Mouse (Mus musculus): ENCODE data around the gene Spef1. TPM values are rescaled to one million over a fixed set of nuclear protein-coding genes. Genes with fewer than 3 reads are reported as not detected.

Spef1 gene
- polyA plus RNA-seq, 1 experiment from 2014 or later, result 1.1 TPM

DNA sequence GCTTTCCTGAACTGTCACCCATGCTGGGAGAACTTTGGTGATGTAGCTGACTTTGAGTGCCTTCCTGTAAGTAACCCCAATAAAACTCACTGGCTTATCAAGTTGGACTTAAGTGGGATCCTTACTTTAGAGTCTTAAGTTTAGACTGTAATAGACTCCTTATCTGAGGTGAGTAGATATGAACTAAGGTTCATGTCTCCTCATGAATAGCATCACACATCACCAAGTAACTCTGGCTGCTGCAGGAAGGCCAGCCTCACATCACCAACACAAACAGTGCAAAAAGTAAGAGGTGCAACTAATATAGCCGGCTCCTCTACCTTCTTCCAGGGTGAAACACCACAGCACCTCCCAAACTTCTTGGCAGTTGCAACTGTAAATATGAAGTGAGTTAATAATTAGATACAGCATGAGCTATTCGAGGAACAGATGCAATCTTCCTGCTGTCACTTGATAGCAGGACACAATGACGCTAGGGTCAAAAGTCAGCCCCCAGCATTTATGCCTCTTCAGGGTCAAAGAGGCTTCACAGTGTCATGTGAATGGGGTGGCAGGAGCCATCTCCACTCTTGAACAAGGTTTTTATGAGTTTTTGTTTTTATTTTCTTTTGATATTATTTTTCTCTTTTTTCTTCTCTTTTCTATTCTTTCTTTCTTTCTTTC, 34.9 kb upstream of the Spef1 start:
- H3K4me1 ChIP-seq, result peaks cover 73% of the 10 kb centered on the region
- H3K27me3 ChIP-seq (replicated peaks), result no peaks in the 10 kb centered on the region
- no peaks in the 10 kb centered on the region for H3K9me3 ChIP-seq (replicated peaks)
- no peak for ATAC-seq
- peak overlapping the region; percentile 98 for H3K27ac ChIP-seq
- 45% methylated on average over 3 of the region's 3 CpGs for WGBS (ENCODE audit: insufficient replicate concordance)
- H3K4me2 ChIP-seq, result peak overlapping the region; percentile 58
- H3K4me3 ChIP-seq, result no peak overlapping the region
- no peaks in the 10 kb centered on the region for H3K36me3 ChIP-seq
- peak overlapping the region; percentile 65 for H3K9ac ChIP-seq

DNA sequence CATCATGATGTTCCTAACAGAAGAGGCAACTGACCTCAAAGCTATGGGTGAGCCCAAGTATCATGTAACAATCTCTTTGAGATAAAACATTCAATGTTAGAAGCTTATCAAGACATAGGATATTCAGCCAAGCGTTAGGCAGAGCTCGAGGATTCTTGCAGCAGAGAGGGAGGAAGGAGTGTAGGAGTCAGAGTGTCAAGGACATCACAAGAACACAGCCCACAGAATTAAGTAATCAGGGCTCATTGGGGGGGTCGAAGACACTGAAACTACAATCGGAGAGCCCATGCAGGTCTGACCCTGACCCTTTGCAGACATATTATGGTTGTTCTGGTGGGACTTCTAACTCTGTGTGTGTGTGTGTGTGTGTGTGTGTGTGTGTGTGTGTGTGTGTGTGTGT, 32.9 kb upstream of the Spef1 start:
- Histone ChIP-seq H3K36me3 (no peaks in the 10 kb centered on the region), H3K4me1 (peaks cover 64% of the 10 kb centered on the region), H3K9me3 (replicated peaks) (no peaks in the 10 kb centered on the region), H3K27me3 (replicated peaks) (no peaks in the 10 kb centered on the region), H3K27ac (peak overlapping the region; percentile 48; the same call in 1 of the 2 replicates), H3K4me2 (no peak overlapping the region), H3K4me3 (no peak overlapping the region), H3K9ac (no peak overlapping the region)
- 49% methylated on average over 4 of the region's 4 CpGs for WGBS (ENCODE audit: insufficient replicate concordance)
- no peak for ATAC-seq

DNA sequence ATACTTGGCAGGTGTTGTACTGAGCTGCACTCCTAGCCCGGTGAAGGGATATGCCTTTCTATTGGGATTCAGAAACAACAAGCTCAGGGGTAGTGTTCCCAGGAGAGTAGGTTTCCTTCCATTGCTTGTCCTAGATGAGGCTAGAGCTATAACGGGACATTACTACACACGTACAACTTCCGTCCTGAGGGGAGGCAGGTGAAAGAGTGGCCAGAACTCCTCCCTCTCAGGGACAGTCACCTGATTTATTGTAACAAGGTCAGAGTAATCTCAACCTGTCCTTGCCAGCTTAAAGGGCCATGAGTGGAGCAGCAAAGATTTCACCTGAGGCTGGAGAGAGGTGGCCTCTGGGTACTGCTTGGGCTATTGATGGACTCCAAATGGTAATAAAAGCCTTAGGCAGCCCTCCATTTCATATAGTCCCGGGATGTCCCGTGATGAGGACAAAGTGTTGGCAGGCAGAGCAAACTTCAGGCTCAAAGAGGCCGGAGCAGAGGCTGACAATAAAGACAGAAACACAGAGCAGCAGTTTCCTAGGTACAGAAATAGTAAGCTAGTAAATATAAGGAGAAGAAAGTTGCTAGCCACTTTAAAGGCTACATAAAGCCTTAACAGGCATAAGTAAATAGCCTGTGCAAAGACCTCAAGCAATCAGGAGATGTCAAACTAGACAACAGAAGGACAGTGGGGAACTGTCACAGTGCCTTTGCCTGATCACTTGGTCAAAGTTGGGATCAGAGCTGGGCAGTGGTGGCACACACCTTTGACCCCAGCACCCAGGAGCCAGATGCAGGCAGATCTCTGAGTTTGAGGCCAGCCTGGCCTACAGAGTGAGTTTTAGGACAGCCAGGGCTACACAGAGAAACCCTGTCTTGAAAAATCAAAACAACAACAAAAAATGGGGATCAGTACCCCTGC, 29.1 kb upstream of the Spef1 start:
- 84% methylated on average over 7 of the region's 7 CpGs for WGBS (ENCODE audit: insufficient replicate concordance)
- Histone ChIP-seq H3K27ac (peak overlapping the region; percentile 95; the same call in 1 of the 2 replicates), H3K9ac (no peak overlapping the region), H3K9me3 (replicated peaks) (no peaks in the 10 kb centered on the region), H3K27me3 (replicated peaks) (no peaks in the 10 kb centered on the region), H3K36me3 (peaks cover 11% of the 10 kb centered on the region), H3K4me3 (no peak overlapping the region), H3K4me2 (no peak overlapping the region), H3K4me1 (peaks cover 64% of the 10 kb centered on the region)
- ATAC-seq, result no peak

DNA sequence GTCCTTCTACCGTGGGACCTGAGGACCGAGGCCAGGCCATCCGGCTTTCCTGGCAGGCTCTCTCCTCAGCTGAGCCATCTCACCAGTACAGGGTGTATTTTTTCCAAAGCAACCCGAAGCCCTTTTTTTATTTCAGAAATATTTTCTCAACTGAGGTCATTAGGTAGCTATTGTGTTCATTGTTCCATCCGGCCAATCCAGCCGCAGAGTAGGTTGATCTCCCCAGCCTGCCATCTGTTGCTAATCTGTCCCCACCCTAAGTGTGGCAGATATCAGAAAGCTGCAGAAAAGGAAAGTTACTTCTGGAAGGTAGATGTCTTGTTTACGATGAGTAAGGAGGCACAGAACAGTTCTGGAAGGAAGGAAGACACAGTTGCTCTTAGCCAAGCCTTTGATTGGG, 26.7 kb upstream of the Spef1 start:
- Histone ChIP-seq H3K4me2 (peak overlapping the region; percentile 58), H3K27ac (peak overlapping the region; percentile 95), H3K4me3 (peak overlapping the region; percentile 23), H3K27me3 (replicated peaks) (no peaks in the 10 kb centered on the region), H3K36me3 (peaks cover 11% of the 10 kb centered on the region), H3K9me3 (replicated peaks) (no peaks in the 10 kb centered on the region), H3K9ac (peak overlapping the region; percentile 66), H3K4me1 (peaks cover 75% of the 10 kb centered on the region)
- 31% methylated on average over 7 of the region's 7 CpGs for WGBS (ENCODE audit: insufficient replicate concordance)
- ATAC-seq, result peak; percentile 77

DNA sequence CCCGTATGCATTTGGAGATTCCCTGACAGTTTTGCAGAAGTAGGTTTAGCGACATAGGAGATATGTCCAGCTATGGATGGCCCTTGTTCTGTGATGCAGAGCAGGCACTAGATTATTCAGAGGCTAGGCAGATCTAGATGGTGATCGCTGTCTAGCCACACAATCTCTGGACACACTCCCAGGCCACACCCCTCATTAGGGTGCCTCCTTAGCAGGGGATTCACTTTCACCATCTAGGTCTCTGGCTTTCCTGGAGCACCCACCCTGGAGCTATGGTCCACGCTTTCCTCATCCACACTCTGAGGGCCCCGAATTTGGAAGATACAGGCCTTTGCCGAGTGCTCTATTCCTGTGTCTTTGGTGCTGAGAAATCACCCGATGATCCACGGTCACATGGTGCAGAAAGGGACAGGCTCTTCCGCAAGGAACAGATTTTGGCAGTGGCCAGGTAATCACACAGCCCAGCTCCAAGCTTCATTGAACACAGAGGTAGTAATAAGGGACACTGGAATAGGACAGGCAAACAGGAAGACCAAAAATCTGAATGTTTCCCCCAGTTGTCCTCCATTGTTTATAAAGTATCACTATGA, 24.0 kb upstream of the Spef1 start:
- Histone ChIP-seq H3K9ac (peak overlapping the region; percentile 80), H3K4me3 (peak overlapping the region; percentile 75), H3K36me3 (peaks cover 11% of the 10 kb centered on the region), H3K27ac (peak overlapping the region; percentile 93), H3K4me2 (peak overlapping the region; percentile 79), H3K4me1 (peaks cover 91% of the 10 kb centered on the region), H3K27me3 (replicated peaks) (no peaks in the 10 kb centered on the region), H3K9me3 (replicated peaks) (no peaks in the 10 kb centered on the region)
- 52% methylated on average over 9 of the region's 9 CpGs for WGBS (ENCODE audit: insufficient replicate concordance)
- peak; percentile 7; the same call in 1 of the 2 replicates for ATAC-seq

DNA sequence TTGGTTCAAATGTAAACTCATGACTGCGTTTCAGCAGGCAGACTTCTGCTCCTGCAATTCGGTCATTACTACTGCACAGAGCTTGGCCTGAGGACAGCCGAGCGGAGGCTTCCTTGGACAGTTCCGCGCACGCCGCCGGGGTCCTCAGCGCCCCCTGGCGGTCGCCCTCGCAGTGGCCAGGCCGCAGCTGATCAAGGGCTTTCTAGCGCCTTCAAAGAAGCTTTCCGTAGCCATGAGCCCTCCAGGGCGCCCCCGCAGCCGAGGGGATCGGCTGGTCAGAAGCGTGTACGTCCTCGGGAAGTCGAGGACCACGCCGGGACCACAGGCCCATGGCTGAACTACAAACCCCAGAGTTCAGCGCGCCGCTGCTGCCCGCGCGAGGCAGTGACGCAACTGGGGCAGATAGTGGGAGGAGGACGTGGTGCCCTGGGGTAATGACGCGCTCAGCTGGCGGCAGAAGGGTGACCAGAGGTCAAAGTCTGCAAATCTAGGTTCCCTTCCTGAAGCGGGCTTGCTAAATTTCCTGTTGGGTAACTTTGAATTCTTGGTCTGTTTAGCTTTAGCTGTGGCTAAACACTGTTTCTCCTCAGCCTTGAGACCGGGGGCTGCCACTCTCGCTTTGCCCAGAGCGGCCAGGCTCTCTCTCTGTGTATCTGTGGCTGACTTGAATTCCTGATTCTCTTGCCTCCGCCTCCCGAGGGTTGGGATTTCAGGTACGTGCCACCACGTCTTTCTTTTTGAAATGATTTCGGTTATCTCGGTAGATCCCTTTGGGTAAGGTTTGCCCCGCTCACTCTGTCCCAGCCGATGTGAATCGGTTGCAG, 23.1 kb upstream of the Spef1 start:
- Histone ChIP-seq H3K9me3 (replicated peaks) (no peaks in the 10 kb centered on the region), H3K27ac (peak overlapping the region; percentile 93), H3K4me1 (peaks cover 91% of the 10 kb centered on the region), H3K9ac (peak overlapping the region; percentile 80), H3K4me2 (peak overlapping the region; percentile 79), H3K36me3 (peaks cover 11% of the 10 kb centered on the region), H3K4me3 (peak overlapping the region; percentile 75), H3K27me3 (replicated peaks) (no peaks in the 10 kb centered on the region)
- peak; percentile 81 for ATAC-seq
- under 1% methylated on average over 50 of the region's 50 CpGs for WGBS (ENCODE audit: insufficient replicate concordance)

DNA sequence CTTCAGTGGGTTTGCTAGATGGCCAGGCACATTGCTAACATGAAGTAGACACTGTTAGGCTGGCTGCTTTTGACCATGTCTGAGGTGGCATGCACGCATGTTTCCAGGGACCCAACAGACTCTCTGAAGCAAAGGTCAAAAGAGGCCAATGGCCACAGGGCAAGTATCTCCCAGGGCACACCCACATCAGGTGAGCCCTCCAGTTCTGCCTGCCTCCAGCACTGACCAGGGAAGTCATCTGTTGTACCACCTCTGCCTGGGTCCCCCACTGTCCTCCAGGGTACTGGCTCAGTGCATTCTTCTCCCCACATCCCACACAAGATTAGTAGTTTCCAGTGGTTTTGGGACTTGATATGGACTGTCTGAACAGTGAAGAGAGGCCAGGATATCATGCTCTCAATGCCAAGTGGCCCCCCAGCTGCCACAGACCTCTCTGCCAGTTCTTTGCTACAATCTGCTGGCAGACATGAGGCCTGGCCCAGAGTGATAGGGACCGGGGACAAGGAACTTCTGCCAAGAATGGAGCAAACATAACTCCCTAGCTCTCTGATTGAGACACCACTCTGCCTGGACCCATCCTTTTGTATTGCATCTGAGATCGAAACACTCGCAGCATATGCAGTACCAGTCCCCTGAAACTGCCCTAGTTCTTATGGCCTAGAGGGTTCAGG, 22.2 kb upstream of the Spef1 start:
- no peaks in the 10 kb centered on the region for H3K9me3 ChIP-seq (replicated peaks)
- peaks cover 11% of the 10 kb centered on the region for H3K36me3 ChIP-seq
- peak overlapping the region; percentile 93 for H3K27ac ChIP-seq
- H3K9ac ChIP-seq, result peak overlapping the region; percentile 80
- peaks cover 92% of the 10 kb centered on the region for H3K4me1 ChIP-seq
- 62% methylated on average over 4 of the region's 4 CpGs for WGBS (ENCODE audit: insufficient replicate concordance)
- peak overlapping the region; percentile 75 for H3K4me3 ChIP-seq
- peak overlapping the region; percentile 79 for H3K4me2 ChIP-seq
- ATAC-seq, result peak; percentile 4; the same call in 1 of the 2 replicates
- H3K27me3 ChIP-seq (replicated peaks), result no peaks in the 10 kb centered on the region

DNA sequence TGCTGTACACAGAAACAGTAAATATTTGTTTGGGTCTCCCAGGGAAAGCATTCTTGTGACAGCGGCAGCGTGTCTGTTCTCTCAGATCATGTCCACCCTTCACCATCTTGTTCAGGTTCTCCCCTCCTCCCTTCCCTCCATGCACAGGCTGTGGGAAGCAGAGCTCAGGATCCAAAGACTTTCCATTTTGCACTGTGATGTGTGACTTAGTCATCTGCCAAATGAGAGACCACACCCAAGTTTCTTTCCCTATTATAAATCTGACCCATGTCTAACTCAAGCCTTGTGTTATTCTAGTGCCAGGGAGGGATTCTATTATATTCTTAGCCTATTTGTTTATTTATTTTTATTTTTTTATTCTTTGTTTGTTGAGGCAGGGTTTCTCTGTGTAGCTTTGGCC, 21.3 kb upstream of the Spef1 start:
- peak overlapping the region; percentile 47; the same call in 1 of the 2 replicates for H3K9ac ChIP-seq
- WGBS (ENCODE audit: insufficient replicate concordance), result 91% methylated on average over 2 of the region's 2 CpGs
- H3K27ac ChIP-seq, result peak overlapping the region; percentile 93
- no peak overlapping the region for H3K4me3 ChIP-seq
- ATAC-seq, result no peak
- H3K9me3 ChIP-seq (replicated peaks), result no peaks in the 10 kb centered on the region
- H3K4me1 ChIP-seq, result peaks cover 92% of the 10 kb centered on the region
- peaks cover 11% of the 10 kb centered on the region for H3K36me3 ChIP-seq
- peak overlapping the region; percentile 7; the same call in 1 of the 2 replicates for H3K4me2 ChIP-seq
- H3K27me3 ChIP-seq (replicated peaks), result no peaks in the 10 kb centered on the region

DNA sequence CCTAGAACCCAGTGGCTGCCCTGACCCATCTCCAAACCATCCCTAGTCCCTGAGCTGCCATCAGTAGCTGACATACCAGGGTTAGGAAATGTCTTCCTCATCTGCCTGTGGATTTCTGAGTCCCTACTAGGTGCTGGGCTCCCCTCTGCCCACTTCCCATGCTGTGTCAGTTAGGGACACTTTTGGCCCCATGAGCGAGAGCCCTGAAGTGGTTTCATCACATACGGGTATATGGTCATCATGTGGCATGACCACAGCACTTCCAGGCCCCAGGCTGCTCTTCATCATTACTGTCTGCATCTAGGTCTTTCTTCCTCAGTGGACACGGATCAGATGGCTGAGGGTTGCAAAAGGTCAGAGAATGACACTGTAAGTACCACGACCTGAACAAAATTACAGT, 19.7 kb upstream of the Spef1 start, which contains the start of gene Ap5s1:
Ap5s1 (plus strand) TSS at position 301 of the 400 bp plus-strand sequence.
- peaks cover 89% of the 10 kb centered on the region for H3K4me1 ChIP-seq
- no peak for ATAC-seq
- no peaks in the 10 kb centered on the region for H3K27me3 ChIP-seq (replicated peaks)
- H3K4me2 ChIP-seq, result peak within 1 kb of the TSS; percentile 59
- peaks cover 14% of the 10 kb centered on the region for H3K36me3 ChIP-seq
- peak within 1 kb of the TSS; percentile 95 for H3K27ac ChIP-seq
- 75% methylated on average over 4 of the region's 4 CpGs for WGBS (ENCODE audit: insufficient replicate concordance)
- H3K4me3 ChIP-seq, result peak within 1 kb of the TSS; percentile 5; the same call in 1 of the 2 replicates
- H3K9me3 ChIP-seq (replicated peaks), result no peaks in the 10 kb centered on the region
- H3K9ac ChIP-seq, result peak within 1 kb of the TSS; percentile 68

DNA sequence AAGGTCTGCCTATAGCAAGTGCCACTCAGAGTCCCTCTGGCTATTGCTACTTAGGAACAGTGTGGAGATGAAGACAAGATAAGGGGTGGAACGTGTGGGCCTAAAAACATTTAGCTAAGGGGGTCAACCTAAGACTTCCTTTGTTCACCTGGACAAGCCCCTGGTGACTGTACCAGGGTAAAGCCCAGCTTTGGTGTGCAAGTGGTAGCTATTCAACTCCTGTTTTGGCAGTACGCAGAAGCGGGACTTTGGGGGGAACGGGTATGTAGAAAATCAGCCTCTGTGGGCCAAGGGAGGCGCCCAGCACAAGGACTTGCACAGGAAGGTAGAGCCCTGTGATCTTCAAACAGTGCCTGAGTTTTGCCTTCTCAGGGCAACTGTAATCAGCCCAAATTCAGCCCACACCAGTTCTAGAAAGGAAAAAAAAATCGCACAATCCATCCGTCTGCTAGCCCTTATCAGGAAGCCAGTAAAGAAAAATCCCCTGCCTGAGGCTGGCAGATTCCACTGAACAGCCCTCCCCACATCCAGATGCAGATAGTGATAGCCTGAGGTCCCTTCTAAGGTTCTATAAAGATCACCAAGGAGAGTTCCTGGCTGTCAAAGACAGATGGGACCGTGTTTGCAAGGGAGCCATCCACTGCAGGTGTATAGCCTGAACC, 18.6 kb upstream of the Spef1 start:
- Histone ChIP-seq H3K27me3 (replicated peaks) (no peaks in the 10 kb centered on the region), H3K9ac (peak overlapping the region; percentile 68), H3K9me3 (replicated peaks) (no peaks in the 10 kb centered on the region), H3K27ac (peak overlapping the region; percentile 95), H3K36me3 (peaks cover 25% of the 10 kb centered on the region), H3K4me1 (peaks cover 79% of the 10 kb centered on the region), H3K4me2 (peak overlapping the region; percentile 59), H3K4me3 (peak overlapping the region; percentile 5; the same call in 1 of the 2 replicates)
- ATAC-seq, result peak; percentile 80
- WGBS (ENCODE audit: insufficient replicate concordance), result 19% methylated on average over 8 of the region's 8 CpGs

Measured in liver, embryonic 12.5 days (tissue).